Mouse (Mus musculus): ENCODE data around the gene Gfer. TPM values are rescaled to one million over a fixed set of nuclear protein-coding genes. Genes with fewer than 3 reads are reported as not detected.
"Not testable (repeated sequence)": the region's sequence is repeated elsewhere in the genome, so short reads cannot be mapped to it uniquely, and the experiment has no call there.

The Gfer gene
- total and polyA plus RNA-seq, 3 experiments, result 15.7 to 149 (median 34.1) TPM

DNA sequence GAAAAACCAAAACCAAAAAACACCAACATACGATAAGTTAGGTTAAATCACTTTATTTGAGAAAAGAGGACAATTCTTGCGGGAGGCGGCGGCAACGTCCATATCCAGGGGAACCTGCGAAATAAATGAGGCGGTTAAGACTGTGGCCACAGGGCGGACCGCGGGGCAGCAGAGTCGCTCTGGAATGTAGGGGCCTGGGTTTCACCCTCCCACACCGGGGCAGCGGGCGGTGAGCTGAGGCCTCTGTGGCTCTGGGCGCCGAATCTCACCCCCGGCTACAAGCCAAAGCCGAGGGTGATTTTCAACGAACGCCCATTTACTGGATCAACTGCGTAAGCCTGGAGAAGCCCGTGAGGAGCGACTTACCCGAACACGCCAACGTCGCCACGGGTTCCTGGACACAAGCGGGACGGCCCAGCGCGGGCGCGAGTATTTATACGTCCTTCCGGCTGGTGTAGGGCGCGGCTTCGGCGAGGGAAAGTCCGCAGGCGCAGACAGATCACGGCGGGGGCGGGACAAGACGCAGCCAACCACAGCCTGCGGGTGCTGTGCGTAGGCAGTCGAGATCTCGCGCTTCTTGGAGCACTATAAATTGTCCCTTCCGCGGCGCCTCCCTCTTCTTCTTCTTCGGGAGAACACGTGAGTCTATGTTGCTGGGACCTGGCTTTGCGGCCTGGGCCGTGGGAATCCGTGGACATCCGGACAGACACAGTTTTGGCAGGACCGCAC, 23.7 kb upstream of the Gfer start:
- no peak for TF ChIP-seq CTCF (IDR thresholded peaks at IDR 0.05; ENCODE audit: low read depth, low read length)
- peak; percentile 96 for TF ChIP-seq POLR2AphosphoS5 (IDR thresholded peaks at IDR 0.05; ENCODE audit: insufficient replicate concordance, low read depth, low read length)
- peak; percentile 90 for DNase-seq (ENCODE audit: low spot score)
- ATAC-seq (ENCODE audit: extremely low read depth, insufficient number of reproducible peaks, low FRiP score, poor library complexity, severe bottlenecking), result peak; percentile 64
- no peaks in the 10 kb centered on the region for H3K9me3 ChIP-seq (replicated peaks)
- H3K4me3 ChIP-seq (ENCODE audit: low read depth, low read length), result peak overlapping the region; percentile 81
- H3K27me3 ChIP-seq (ENCODE audit: insufficient read depth, low read length), result no peaks in the 10 kb centered on the region; the same call in 1 of the 2 replicates
- peaks cover 38% of the 10 kb centered on the region for H3K4me1 ChIP-seq (ENCODE audit: insufficient read depth, low read depth, low read length)
- peaks cover 59% of the 10 kb centered on the region for H3K36me3 ChIP-seq (replicated peaks)

DNA sequence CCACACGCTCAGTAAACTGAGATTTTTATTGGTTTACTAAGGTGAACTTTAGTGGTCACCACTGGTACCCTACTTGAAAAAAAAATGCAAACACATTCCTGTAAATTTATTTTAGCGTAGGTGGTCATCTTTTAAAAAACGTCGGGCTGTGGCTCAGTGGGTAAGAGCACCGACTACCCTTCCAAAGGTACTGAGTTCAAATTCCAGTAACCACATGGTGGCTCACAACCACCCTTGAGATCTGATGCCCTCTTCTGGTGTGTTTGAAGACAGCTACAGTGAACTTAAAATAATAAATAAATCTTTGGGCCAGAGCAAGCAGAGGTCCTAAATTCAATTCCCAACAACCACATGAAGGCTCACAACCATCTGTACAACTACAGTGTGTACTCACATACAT, 23.0 kb upstream of the Gfer start:
- H3K9me3 ChIP-seq (replicated peaks); H3K27me3 ChIP-seq (ENCODE audit: insufficient read depth, low read length); ATAC-seq (ENCODE audit: extremely low read depth, insufficient number of reproducible peaks, low FRiP score, poor library complexity, severe bottlenecking); DNase-seq (ENCODE audit: low spot score): not testable (repeated sequence)
- Histone ChIP-seq H3K4me3 (ENCODE audit: low read depth, low read length) (peak overlapping the region; percentile 81), H3K4me1 (ENCODE audit: insufficient read depth, low read depth, low read length) (peaks cover 34% of the 10 kb centered on the region), H3K36me3 (replicated peaks) (peaks cover 59% of the 10 kb centered on the region)

DNA sequence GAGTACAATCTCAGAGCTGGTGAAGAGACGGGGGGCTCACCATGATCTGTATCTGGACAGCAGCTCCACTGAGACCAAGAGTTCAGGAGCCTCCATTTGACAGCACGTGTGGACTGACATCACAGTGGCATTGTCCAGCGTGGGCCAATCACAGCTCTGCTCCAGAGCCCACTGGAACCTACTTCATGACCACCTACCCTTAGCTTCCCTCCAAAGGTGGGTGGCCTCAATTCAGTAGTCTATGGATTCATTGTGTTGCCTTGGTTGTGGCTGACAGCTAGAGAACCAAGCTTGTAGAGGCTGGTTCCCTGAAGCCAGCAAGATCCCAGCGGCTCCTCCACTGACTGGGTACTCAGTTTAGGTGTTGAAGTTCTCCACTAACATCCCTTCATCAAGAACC, 22.0 kb upstream of the Gfer start, which contains the start of the genes Rnf151 and Rps2:
TSS of gene Rnf151 (minus strand) at position 121 of the 400 bp plus-strand sequence.
TSS of gene Rps2 (plus strand) at position 174 of the 400 bp plus-strand sequence.
- Histone ChIP-seq H3K4me1 (ENCODE audit: insufficient read depth, low read depth, low read length) (peaks cover 28% of the 10 kb centered on the region), H3K4me3 (ENCODE audit: low read depth, low read length) (peak within 1 kb of the TSS; percentile 81), H3K36me3 (replicated peaks) (peaks cover 61% of the 10 kb centered on the region), H3K9me3 (replicated peaks) (no peaks in the 10 kb centered on the region), H3K27me3 (ENCODE audit: insufficient read depth, low read length) (no peaks in the 10 kb centered on the region; the same call in 1 of the 2 replicates)
- TF ChIP-seq TAL1 (conservative IDR thresholded peaks at IDR 0.05; ENCODE audit: low read depth, low read length) (no peak), POLR2AphosphoS5 (IDR thresholded peaks at IDR 0.05; ENCODE audit: insufficient replicate concordance, low read depth, low read length) (no peak)
- ATAC-seq (ENCODE audit: extremely low read depth, insufficient number of reproducible peaks, low FRiP score, poor library complexity, severe bottlenecking) (no peak), DNase-seq (ENCODE audit: low spot score) (no peak)

DNA sequence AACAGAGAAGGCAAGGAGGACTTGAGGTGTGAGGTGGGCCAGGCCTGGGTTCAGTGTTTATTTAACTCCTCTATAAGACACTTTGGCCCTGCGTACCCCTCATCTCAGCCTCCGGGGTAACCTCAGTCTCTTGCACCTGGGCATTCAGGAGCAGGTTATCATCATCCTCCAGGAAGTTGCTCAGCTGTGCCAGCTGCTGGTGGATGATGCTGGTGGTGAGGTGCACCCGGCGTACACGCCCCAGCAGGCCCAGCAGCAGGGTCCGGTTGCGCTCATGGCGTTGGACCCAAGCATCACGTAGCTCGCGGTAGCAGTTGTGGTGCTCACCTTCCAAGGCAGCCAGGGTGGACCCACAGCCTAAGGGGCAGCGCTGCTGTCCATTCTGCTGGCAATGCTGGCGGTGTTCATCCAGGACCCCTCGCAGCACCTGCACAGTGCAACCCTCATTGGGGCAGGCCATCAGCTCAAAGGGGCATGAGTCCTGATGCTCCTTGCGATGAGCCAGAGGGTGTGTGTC, 20.3 kb upstream of the Gfer start:
- no peaks in the 10 kb centered on the region; the same call in 1 of the 2 replicates for H3K27me3 ChIP-seq (ENCODE audit: insufficient read depth, low read length)
- no peak for ATAC-seq (ENCODE audit: extremely low read depth, insufficient number of reproducible peaks, low FRiP score, poor library complexity, severe bottlenecking)
- H3K4me3 ChIP-seq (ENCODE audit: low read depth, low read length), result no peak overlapping the region
- no peaks in the 10 kb centered on the region for H3K9me3 ChIP-seq (replicated peaks)
- peaks cover 47% of the 10 kb centered on the region for H3K36me3 ChIP-seq (replicated peaks)
- H3K4me1 ChIP-seq (ENCODE audit: insufficient read depth, low read depth, low read length), result peaks cover 15% of the 10 kb centered on the region
- no peak for DNase-seq (ENCODE audit: low spot score)
- TF ChIP-seq GATA2 (IDR thresholded peaks at IDR 0.05; ENCODE audit: borderline replicate concordance, low read depth, low read length) (no peak), CTCF (IDR thresholded peaks at IDR 0.05; ENCODE audit: low read depth, low read length) (no peak), POLR2AphosphoS5 (IDR thresholded peaks at IDR 0.05; ENCODE audit: insufficient replicate concordance, low read depth, low read length) (no peak), GATA1 (IDR thresholded peaks at IDR 0.05; ENCODE audit: borderline replicate concordance, low read length) (no peak), TAL1 (conservative IDR thresholded peaks at IDR 0.05; ENCODE audit: low read depth, low read length) (no peak)

DNA sequence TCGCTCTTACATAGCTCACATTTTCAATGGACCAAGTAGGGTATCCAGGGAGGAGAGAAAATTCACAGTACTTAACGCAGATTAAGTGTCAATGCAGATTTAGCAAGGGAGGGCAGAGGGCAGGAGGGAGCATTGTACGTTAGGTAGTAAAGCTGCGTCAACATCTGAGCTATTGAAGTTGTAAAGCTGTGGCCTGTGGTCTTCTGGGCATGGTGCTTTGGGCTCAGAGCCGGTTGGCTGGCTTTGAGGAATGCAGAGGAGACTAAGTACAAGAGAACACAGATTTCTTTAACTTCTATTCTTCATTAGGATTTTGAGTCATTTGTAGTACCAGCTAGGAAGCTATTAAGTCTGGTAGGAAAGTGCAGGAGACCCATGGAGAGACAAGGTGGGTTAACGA, 19.6 kb upstream of the Gfer start:
- DNase-seq (ENCODE audit: low spot score) (no peak), ATAC-seq (ENCODE audit: extremely low read depth, insufficient number of reproducible peaks, low FRiP score, poor library complexity, severe bottlenecking) (no peak)
- Histone ChIP-seq H3K4me3 (ENCODE audit: low read depth, low read length) (no peak overlapping the region), H3K36me3 (replicated peaks) (peaks cover 41% of the 10 kb centered on the region), H3K9me3 (replicated peaks) (no peaks in the 10 kb centered on the region), H3K27me3 (ENCODE audit: insufficient read depth, low read length) (no peaks in the 10 kb centered on the region; the same call in 1 of the 2 replicates), H3K4me1 (ENCODE audit: insufficient read depth, low read depth, low read length) (peaks cover 14% of the 10 kb centered on the region)
- no peak for TF ChIP-seq GATA1 (IDR thresholded peaks at IDR 0.05; ENCODE audit: borderline replicate concordance, low read length)
- TF ChIP-seq GATA2 (IDR thresholded peaks at IDR 0.05; ENCODE audit: borderline replicate concordance, low read depth, low read length), result no peak

DNA sequence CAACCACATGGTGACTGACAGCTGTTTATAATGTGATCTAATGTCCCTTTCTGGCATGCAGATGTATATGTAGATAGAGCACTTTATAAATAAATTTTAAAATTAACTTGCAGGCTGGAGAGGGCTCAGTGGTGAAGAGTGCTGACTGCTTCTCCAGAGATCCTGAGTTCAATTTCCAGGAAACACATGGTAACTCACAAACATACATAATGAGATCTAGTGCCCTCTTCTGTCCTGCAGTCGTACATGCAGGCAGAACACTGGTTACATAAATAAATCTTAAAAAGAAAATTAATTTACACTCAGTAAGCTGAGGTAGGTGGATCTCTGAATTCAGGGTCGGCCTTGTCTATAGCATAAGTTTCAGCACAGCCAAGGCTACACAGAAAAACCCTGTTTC, 12.7 kb upstream of the Gfer start:
- H3K27me3 ChIP-seq (ENCODE audit: insufficient read depth, low read length), result no peaks in the 10 kb centered on the region
- peaks cover 28% of the 10 kb centered on the region for H3K4me1 ChIP-seq (ENCODE audit: insufficient read depth, low read depth, low read length)
- TF ChIP-seq TAL1 (conservative IDR thresholded peaks at IDR 0.05; ENCODE audit: low read depth, low read length) (no peak), CTCF (IDR thresholded peaks at IDR 0.05; ENCODE audit: low read depth, low read length) (no peak), GATA1 (IDR thresholded peaks at IDR 0.05; ENCODE audit: borderline replicate concordance, low read length) (no peak), POLR2AphosphoS5 (IDR thresholded peaks at IDR 0.05; ENCODE audit: insufficient replicate concordance, low read depth, low read length) (no peak), GATA2 (IDR thresholded peaks at IDR 0.05; ENCODE audit: borderline replicate concordance, low read depth, low read length) (no peak)
- H3K36me3 ChIP-seq (replicated peaks), result peaks cover 30% of the 10 kb centered on the region
- no peak overlapping the region for H3K4me3 ChIP-seq (ENCODE audit: low read depth, low read length)
- no peak for ATAC-seq (ENCODE audit: extremely low read depth, insufficient number of reproducible peaks, low FRiP score, poor library complexity, severe bottlenecking)
- no peaks in the 10 kb centered on the region for H3K9me3 ChIP-seq (replicated peaks)
- no peak for DNase-seq (ENCODE audit: low spot score)
